Mouse (Mus musculus) cerebellum, adult 18-20 months (tissue): ENCODE results near the gene Rxfp3.

Experiments used
- DNase-seq, 2 experiments: peaks; one replicate each; pipeline ENCODE4 v3.0.0; 2021

Gene Rxfp3

DNA sequence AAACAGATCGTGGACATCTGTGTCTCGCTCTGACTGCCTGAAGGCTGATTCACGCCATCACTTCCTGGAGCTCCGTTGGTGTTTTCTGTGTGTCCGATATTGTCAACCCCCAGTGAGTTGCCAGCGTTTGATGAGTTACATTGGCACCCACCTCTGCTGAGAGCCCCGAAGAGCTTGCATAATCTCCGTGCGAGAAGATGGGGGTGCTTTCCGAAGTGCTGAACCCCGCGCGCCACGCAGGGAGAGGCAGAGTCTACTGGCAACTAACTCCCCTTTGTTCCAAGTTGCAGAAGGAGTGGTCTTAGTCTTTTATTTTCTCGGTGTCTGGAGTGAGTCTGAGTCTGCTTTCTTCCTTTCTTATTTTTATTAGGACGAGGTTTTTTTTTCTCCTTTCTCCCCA, at the start of gene Rxfp3:
TSS of gene Rxfp3 (minus strand) at position 281 of the 400 bp plus-strand sequence.
- no peak for DNase-seq

DNA sequence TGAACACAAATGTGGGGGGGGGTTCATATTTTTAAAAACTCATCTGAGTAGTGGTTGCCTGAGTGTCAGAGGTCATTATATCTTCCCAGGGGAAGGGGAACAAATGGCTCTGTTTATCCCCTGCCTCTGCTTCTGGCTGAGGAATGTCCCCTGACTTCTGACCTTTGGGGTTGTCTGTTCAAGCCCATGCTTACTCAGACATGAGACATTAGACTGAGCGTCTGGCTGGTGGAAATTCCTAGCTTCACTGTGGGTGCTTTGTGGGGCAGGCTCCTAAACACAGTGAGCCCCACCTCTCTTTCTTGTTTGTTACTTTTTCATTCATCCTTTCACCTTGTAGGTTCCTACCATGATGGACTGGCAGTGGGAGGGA, 47.2 kb upstream of the Rxfp3 start:
- no peak for DNase-seq

DNA sequence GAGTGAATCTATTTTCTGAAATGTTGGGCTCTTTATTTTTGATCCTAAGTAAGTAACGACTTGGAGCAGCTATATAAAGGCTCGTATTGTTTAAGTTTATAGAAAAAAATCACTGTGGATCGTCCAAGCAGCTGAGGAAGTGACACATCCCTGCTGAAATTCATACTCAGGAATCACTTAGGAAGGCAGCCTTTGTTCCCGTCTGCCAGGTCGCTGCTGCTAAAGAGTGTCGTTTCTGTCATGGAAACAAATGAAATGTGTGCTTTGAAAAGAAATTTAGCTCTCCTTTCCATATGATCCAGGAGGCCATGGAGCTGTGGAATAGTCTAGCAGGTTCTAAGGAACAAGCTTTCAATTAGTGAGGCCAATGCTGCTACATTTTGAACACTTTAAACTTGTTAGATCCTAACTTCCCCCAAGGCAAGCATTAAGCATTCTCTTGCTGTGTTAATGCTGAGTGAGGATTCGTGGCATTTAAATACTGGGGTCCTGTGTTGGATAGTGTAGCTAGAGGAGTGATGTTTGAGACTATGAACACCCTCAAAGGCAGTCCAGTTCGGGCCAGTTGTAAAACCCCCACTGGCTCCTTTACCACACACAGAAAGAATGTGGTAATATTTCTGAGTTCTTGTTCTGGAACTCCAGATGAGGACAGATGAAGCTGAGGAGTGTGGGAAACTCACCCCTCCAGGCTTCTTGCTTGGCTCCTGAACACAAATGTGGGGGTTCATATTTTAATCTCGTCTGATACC, 46.6 kb upstream of the Rxfp3 start:
- no peak for DNase-seq

DNA sequence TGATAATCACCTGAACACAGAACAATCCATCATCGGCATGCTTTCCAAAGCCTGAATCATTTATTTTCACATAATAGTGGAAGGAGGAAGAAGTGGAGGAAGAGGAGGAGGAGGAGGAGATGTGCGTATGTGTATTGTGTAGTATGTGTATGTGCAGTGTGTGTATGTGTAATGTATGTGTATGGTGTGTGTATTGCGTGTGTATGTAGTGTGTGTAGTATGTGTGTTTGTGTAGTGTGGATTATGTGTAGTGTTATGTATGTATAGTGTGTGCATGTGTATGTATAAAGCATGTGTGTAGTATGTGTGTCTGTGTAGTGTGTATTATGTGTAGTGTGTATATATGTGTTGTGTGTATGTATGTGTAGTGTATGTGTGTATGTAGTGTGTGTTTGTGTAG, 45.9 kb upstream of the Rxfp3 start:
- DNase-seq, result no peak

DNA sequence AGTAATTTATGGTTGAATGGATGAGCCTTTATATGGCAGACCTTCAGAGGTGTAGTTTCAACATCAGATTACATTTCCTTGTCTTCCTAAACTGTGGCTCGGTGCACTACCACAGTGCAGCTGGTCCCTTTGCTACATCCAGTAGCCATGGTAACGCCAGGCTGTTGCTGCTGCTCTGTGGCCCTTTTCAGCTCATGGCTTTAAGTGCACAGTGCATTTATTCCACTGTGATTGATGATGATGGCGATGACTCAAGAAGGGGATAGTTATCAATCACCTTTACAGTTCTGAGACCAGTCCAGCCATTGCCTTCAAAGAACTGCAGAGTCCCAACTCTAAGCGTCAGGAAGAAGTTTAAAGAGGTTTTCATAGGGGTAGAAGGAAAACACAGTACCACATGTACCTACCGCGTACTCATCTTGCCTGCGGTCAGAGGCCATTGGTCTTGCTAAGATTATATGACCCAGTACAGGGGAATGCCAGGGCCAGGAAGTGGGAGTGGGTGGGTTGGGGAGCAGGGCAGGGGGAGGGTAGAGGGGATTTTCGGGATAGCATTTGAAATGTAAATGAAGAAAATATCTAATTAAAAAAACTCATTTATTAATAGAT, 45.3 kb upstream of the Rxfp3 start:
- no peak for DNase-seq

DNA sequence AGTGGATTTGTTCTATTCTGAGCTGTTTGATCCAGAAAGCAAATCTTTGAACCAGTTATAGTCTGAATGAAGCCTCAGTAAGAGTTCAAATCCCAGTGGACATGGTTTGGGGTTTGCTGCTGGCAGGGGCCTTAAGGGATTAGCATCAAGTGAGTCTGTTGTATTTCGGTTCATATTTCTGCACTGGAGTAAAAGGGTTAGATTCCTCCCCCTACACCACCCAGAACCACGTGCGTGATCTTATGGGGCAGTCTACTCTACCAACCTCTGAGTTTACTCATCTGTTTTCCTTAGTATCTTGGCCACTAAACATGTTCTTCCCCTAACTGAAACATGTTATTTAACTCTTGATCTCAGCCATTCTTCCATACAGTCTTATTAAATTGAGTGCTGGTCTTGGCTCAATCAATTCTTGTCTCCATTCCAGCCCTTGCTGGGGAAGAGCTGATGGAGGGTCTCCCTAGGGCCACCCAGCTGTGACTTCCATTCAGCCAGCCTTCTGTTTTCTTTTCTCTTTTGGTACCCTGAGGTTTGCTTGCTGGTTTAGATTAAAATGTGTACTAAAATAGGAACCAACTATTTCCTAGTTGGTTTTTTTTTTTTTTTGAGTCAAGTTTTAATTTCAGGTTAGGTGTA, 38.1 kb upstream of the Rxfp3 start:
- no peak for DNase-seq

DNA sequence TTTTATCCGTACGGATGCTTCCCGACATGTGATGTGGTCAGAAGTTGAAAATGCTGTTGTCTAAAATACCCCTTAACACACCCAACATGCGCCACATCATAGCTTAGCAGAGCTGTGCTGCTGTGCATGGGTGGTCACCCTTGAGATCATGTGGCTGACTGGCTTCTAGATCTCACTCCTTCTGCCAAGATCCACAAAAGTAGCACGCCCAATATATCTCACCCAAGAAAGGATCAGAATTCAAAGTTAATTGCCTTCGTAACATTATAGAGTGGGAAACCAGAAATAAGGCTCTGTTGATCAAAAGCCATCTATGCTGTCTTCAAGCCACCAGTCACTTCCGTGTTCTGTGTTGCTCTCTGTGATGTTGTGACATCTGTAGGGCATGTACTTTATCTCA, 30.1 kb upstream of the Rxfp3 start:
- DNase-seq, result no peak

DNA sequence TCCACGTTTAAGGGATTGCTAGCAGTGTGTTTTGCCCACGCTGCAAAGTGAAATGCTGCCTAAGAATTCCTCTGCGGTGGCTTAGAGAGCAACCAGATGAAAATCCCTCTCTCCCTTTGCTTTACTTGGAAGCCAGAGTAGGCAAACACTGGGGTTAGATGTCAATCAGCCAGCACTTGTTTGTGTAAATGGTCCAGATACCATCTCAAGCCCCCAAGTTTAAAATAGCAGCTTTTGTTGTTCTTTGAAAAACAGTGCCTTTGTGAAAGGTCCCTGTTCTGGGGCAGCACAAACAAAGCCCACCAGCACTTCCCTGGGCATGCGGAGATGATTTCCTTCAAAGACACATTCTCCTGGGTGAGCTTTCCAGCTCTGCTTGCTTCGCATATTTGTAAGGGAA, 28.5 kb upstream of the Rxfp3 start:
- no peak for DNase-seq

DNA sequence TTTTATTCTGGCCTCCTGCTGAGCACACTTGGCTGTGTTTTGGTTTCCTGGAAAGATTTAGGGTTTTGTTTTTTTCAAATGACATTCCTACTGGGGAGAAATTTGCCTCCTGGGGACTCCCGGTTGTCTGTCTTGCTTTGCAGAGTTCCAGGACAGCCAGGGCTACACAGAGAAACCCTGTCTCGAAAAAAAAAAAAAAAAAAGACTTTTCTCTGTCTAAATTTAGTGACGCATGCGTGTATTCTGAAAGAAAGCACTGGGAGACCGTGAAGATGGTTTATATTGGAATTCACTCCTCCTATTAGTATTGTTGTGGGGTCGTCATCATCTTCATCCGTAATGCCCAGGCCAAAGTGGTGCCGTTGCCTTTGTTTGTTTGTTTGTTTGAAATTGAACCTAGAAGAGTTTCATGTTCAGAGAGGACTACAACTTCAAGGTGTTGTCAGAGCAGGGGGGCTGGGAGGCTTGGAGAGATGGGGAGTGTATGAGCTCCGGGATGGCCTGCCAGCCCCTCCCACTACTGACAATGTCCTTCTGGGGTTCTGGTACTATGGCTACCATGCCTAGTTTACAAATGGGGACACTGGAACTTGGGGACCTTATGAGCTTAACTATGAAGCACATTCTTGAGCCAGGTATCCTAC, 27.9 kb upstream of the Rxfp3 start:
- DNase-seq, result no peak

DNA sequence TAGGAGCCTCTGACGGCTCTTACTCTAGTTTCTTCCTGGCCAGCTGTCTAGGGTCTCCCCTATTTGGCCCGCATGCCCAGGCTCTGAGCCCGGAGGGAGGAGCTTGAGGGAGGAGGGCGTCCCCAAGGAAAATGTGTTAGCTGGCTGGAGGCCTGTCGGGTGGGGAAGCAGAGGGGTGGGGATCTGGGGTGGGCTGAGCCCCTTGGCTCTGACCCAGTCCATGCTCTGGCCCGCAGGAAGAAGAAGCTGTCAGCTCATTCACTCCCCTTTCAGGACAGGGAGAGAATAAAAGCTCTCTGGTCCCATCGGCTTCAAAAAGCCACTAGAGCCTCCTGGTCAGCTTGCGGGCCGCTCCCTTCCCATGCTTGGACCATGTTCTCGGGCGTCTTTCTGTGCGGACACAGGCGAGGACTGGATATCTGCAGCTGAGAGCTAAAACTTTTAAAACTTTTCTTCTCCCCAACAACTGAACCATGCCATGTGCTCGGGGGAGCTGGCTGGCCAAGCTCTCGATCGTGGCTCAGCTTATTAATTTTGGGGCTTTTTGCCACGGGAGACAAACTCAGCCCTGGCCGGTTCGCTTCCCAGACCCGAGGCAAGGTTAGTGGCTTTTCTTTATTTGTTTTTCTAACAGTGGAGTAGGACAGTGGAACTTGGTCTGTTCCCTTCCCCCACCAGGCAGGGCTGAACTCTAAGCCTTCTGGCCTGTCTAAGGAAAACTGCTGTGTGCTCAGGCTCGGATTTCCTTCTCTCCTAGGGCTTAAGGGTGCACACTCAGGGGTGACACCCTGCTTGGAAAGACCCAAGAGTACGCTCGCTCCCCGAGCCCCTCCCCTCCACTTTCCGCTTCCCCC, 27.0 kb upstream of the Rxfp3 start, which contains the start of gene Adamts12:
TSS of gene Adamts12 (plus strand) at position 233 of the 854 bp plus-strand sequence.
- DNase-seq, result peak in 1 of 2 experiments; percentile 15

DNA sequence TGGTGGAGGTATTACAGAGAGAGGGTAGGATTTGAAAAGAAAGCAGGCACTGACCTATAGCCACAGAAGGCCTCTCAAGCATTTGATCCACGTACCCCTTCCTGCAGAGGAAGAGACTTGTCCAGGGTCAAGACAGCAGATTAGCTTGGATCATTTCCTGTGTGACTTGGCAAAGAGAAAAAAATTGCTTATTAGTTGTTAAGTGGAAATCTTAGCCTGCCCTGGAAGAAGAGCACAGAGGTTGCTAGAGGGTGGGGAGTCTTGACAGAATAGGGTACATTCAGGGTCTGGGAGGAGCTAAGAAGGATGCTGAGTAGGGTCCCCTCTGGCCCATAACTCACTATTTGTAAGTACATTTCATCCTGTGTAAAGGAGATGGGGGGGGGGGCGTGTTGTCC, 26.4 kb upstream of the Rxfp3 start:
- no peak for DNase-seq

DNA sequence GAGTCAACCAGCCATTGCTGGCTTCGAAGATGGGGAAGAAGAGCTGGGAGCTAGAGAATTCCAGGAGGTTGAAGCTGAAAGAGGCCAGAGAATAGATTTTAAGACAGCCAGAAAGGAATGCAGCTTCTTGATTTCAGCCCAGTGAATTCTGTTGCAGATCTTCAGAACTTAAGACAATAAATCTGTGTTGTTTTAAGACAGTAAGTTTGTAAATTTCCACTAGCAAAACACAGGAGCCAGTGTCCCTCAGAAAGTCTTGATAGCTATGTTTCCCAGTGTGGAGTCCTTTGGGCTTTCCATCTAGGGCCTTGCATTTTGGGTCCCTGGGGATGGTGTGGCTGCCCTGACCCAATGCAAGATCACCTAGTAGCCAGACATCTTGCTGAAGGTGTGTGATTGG, 25.1 kb upstream of the Rxfp3 start:
- no peak for DNase-seq

DNA sequence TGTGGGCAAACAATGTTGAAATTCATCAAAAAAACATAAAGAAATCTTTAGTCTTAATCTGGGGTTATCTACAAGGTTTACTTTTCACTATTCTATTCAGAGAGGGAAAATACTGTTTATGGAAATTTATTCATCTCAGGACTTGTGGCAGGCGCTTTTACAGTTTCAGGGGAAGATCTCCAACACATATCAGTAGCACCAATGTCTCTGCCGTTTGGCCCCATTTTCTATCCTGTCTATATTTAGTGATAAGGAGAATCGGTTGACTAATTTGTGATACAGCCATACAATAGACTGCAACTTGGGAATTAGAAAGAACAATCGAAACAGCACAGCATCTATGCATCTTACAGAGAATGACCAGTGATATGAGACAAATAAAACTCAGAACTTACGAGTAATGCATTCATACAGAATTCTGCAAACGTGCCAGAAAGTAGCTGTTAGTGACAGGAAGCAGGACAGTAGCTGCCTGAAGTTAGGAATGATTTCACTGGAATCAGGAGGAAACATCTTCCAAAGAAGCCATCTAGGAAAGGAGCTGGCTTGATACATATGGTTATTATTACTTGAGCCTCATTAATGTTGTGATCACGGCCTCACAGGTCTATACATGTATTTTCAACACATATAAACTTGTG, 16.8 kb upstream of the Rxfp3 start:
- DNase-seq, result no peak

DNA sequence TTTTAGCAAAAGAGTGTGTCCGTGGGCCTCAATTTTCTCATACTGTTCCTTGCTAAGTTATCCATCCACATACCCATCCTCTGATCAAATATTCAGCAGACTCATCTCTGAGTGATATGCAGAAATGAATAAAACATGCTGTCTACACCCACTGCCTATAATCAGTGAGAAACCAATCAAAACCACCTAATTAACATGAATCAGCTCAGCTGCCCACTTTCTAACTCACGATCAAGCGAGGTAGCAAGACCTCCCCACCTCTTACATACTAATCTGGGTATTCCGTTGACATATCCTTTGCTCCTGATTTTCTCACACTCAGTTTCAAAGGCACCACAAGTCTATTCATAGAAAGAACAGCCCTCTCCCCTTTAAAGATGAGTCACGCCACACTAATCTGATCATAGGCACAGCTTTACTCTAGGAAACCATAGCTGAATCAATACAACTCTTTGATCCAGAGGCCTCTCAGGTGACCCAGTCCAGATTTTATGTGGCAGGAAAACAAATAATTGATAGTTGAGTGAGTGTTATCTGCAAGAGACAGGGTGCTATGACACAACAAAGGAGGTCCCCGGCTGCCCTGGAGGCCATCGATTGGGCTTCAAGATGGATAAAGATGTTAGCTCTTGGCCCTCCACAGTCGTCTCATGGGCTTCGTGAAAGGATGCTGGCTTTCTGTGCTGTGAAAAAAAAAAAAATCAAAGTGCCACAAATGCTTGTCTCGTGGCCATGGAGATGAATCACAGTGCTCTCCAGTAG, 16.1 kb upstream of the Rxfp3 start:
- no peak for DNase-seq

DNA sequence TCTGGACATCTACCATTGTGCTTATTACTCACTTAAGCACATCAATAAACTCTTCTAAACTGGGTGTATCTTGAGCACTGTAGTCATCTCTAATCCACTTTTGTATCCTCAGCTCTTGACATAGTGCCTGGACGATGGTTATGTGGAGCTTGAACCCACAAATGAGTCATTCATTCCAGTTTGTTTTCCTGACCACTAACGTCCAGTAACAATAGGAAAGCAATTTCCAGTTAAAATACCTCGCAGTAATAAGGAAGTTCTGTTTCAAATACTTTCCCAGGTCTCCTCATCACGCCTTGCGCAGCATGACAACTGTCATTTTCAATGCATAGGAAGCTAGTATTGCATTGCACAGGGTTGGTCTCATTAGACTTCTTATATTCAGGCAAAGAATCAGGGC, 5.0 kb upstream of the Rxfp3 start:
- no peak for DNase-seq

DNA sequence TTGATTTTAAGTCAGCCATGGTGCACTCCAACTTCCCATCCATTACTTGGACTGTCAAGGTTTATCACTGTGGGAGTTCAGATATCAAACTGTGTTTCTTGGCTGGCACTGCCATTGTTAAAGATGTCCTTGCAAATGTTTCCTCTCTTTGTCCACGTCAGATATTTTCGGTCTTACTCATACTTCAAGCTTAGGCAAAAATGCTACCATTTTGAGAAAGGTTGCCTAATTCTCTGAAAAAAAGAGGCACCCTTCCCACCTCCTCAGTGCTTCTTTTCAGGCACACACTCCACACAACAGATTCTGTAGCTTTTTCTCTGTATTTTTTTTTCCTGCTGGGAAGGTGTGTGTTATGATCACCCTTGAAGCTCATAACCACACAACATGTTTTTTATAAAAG, 3.4 kb upstream of the Rxfp3 start:
- no peak for DNase-seq

DNA sequence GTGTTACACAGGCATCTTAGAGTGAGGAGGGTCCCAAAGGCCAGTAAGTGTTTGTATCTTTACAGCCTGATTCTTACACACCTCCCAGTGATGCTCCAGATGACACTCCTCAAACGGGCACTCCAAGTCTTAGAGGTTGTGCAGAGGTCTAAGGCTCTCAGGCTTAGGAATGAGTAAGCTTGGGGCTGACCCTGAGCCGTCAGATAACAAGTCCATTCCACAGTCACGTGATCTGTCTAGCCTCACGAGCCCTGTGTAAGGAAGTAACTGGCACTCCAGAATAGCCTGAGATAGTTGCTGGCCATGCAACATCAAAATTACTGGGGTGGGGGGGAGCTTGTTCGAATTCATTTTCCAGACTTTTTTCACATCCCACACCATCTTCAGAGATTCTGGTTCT, 2.3 kb upstream of the Rxfp3 start:
- DNase-seq, result no peak

DNA sequence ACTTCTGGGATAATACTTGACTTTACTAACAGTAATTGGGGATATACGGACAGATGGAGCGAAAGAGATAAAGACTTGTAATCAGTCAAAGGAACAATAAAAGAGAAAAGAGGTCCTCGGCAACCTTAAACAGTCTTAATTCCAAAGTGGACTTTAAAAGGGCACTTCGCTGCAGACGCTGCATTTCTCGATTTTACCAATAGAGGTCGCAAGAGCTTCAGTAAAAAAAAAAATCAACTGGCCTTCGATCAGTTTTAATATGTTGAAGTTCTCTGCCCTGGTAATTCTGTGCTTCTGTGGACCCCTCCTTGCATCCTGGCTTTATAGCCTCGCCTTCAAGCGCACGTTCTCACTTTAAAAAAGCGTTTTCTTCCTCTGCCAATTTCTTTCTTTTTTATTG, 685 bp upstream of the Rxfp3 start:
- peak; percentile 5 to 42 for DNase-seq

DNA sequence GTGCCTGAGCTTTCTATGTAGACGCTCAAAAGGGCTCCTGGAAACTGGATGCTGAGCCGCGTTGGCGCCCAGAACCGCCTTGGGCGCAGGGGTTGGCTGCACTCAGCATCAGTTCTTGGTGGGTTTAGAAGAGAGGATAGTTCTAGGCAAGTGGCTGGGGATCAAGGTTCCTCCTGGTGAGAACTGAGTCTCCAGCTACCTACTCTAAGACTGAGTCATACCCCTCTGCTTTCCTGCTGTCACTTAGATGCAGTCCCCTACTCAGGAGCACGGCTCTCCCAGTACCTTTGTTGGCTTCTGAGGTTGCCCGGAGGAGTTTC, 455 bp downstream of the Rxfp3 start:
- DNase-seq, result no peak

DNA sequence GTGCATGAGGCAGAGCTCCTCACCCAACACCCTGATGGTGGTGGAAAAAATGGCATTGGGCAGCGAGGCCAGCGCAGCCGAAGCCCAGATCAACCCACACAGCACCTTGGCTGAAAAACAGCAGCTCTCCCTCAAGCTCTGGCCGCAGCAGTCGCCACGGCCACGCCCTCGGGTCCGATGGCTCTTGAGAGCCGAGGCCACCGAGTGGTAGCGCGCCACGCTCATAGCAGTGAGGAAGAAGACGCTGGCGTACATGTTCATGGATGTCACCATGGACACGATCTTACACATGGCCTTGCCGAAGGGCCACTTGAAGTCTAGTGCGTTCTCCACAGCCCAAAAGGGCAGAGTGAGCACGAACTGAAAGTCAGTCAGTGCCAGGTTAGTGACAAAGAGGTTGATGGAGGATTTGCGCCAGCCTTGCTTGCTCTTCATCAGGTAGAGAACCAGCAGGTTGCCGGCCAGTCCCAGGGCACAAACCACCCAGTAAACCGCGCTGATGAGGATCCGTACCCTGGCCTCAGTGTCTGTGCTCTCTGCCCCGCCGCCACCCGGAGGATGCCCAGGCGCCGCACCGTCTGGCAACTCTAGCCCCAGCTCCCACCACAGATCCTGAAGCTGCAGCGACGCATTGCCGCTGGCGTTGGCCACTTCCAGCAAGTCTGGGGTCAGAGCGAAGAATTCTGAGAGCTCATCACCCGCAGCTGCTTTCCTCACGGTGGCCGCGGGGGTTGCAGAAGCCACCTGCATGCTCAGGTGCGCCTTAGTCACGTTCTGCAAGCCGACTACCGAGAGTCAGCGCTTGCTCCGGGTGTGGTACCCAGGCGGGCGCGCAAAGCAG, 1.0 kb downstream of the Rxfp3 start:
- no peak for DNase-seq

DNA sequence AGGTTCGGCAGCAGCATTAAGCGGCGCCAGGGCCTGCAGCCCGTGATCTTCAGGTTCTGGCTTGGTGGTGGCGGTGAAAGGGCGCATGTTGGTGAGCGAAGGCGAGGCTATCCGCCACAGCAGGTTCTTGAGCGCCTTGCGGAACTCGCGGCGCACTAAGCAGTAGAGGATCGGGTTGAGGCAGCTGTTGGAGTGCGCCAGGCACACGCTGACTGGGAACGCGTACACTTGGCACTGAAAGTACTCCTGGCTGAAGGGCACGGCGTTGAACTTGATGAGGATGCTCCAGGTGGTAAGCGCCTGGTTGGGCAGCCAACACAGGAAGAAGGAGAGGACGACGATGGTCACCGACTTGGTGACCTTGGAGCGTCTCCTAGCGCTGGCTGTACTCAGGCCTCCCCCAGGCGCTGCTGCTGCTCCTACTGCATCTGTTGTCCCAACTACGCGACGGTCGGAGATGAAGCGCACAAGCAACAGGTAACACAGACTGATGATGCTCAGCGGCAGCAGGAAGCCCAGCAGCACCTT, 1.8 kb downstream of the Rxfp3 start:
- no peak for DNase-seq
